Mouse (Mus musculus): ENCODE data around the gene AC170998.1. TPM values are rescaled to one million over a fixed set of nuclear protein-coding genes. Genes with fewer than 3 reads are reported as not detected.

Gene AC170998.1
- polyA plus RNA-seq, 1 experiment from 2014 or later: 4.1 TPM

DNA sequence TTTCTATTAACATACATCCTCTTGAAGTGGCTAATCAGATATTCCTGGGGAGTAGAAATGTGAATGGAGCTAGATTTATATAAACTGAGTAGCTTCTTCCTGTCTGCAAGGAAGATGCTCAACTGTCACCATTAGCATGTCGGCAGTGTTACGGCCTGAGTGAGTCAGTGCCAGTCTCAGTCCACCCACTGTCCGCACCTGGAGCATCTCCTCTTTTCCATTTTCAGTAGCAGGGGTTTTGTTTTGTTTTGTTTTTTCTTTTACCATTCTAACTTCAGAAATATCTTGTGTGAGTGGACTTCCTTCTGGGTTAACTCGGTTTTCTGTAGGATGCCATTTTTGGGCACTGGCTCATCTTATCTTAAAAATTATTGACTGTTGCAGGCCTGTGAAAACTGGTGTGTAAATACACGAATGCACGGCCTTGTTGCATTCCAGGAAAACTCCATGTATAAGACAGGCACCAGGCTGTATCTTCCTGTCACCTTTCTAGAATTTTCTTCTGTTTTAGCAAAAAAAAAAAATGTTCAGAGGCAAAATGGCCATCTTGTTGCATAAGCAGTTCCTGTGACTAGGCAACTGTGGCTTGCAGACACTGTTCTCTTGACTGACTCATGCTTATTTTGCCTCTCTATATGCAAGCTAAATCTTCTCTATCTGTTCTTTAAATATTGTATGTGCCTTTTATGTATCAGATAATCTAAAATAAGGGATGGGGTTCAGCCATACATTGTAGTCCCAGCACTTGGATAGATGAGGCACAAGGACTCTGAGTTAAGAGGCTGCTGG, 9.6 kb downstream of the AC170998.1 start:
- H3K4me1 ChIP-seq: peaks cover 4% of the 10 kb centered on the region; the same call in 1 of the 2 replicates
- no peak overlapping the region for H3K9ac ChIP-seq
- no peak overlapping the region for H3K4me3 ChIP-seq
- H3K4me2 ChIP-seq: no peak overlapping the region
- no peaks in the 10 kb centered on the region for H3K27me3 ChIP-seq
- no peak for ATAC-seq (ENCODE audit: insufficient number of reproducible peaks, insufficient read depth, low FRiP score, low TSS enrichment, low read depth)
- H3K9me3 ChIP-seq: no peaks in the 10 kb centered on the region
- peaks cover 70% of the 10 kb centered on the region for H3K36me3 ChIP-seq
- no peak overlapping the region for H3K27ac ChIP-seq
- WGBS: 93% methylated on average over 6 of the region's 6 CpGs

DNA sequence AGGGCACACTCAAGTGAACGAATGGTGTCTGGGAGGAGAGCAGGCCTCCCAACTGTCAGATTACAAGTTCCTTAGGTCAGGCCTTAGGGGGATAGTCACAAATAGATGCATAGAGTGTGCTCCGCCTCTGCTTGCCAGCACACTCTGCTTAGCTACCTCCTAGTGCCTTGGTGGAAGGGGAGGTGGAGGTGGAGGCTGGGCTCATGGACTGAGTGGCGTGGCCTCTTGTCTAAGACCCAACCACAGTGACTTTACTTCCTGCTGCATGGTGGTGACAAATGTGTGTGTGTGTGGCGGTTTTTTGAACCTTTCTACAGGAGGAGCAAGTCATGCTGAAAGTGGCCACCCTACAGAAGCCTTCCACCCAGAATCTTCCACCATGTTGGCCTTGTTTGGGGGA, 10.6 kb downstream of the AC170998.1 start:
- 78% methylated on average over 4 of the region's 4 CpGs for WGBS
- H3K27me3 ChIP-seq: no peaks in the 10 kb centered on the region
- H3K27ac ChIP-seq: no peak overlapping the region
- H3K36me3 ChIP-seq: peaks cover 69% of the 10 kb centered on the region
- H3K4me1 ChIP-seq: peaks cover 4% of the 10 kb centered on the region; the same call in 1 of the 2 replicates
- H3K9ac ChIP-seq: no peak overlapping the region
- H3K4me2 ChIP-seq: no peak overlapping the region
- H3K4me3 ChIP-seq: no peak overlapping the region
- H3K9me3 ChIP-seq: no peaks in the 10 kb centered on the region
- no peak for ATAC-seq (ENCODE audit: insufficient number of reproducible peaks, insufficient read depth, low FRiP score, low TSS enrichment, low read depth)

- Histone ChIP-seq H3K27me3 (no peaks in the 10 kb centered on the region), H3K27ac (no peak overlapping the region), H3K4me3 (no peak overlapping the region), H3K9ac (no peak overlapping the region), H3K9me3 (no peaks in the 10 kb centered on the region), H3K4me2 (no peak overlapping the region), H3K4me1 (peaks cover 4% of the 10 kb centered on the region; the same call in 1 of the 2 replicates), H3K36me3 (peaks cover 69% of the 10 kb centered on the region)
- 85% methylated on average over 4 of the region's 4 CpGs for WGBS
- ATAC-seq (ENCODE audit: insufficient number of reproducible peaks, insufficient read depth, low FRiP score, low TSS enrichment, low read depth): no peak
Measured at GRCm38 (mm10) chr17:28737973-28738372, 12.1 kb downstream of the AC170998.1 start.

- ATAC-seq (ENCODE audit: insufficient number of reproducible peaks, insufficient read depth, low FRiP score, low TSS enrichment, low read depth): no peak
- Histone ChIP-seq H3K4me1 (peaks cover 4% of the 10 kb centered on the region; the same call in 1 of the 2 replicates), H3K9me3 (no peaks in the 10 kb centered on the region), H3K27ac (no peak overlapping the region), H3K4me3 (no peak overlapping the region), H3K27me3 (no peaks in the 10 kb centered on the region), H3K4me2 (no peak overlapping the region), H3K9ac (no peak overlapping the region), H3K36me3 (peaks cover 72% of the 10 kb centered on the region)
- WGBS: 91% methylated on average over 6 of the region's 6 CpGs
Measured at GRCm38 (mm10) chr17:28739244-28739643, 13.4 kb downstream of the AC170998.1 start.

DNA sequence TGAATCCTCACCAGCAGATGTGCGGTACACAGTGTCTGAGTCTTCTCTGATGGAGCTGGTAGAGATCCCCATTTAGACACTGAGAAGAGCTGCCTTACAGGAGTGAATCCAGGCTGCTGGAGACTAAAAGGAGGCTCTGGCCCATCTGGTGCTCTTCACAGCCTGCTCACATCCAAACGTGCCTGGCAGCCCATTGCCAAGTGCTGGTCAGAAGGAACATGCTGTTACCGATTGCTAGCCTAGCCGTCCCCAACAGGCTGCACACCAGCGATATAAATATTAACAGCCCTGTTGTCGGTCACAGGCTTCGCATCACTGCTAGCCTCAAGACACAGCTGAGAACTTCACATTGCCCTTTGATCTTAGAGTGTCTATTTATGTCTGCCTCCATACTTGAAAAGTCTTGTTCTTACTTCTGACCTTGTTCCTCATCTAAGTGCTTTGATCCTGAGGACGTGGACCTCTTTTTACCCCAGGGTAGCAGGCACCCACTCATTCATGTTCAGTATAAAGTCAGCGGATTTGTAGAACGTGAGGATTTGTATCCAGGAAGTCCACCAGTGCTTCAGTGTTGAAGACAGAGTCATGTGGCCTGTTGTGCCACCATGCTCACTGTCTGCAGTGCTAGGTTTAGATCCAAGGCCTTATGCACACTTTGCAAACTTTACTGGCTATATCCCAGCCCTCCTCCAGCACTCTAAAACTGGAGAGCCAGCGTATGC, 17.4 kb downstream of the AC170998.1 start:
- no peak for ATAC-seq (ENCODE audit: insufficient number of reproducible peaks, insufficient read depth, low FRiP score, low TSS enrichment, low read depth)
- 93% methylated on average over 11 of the region's 11 CpGs for WGBS

DNA sequence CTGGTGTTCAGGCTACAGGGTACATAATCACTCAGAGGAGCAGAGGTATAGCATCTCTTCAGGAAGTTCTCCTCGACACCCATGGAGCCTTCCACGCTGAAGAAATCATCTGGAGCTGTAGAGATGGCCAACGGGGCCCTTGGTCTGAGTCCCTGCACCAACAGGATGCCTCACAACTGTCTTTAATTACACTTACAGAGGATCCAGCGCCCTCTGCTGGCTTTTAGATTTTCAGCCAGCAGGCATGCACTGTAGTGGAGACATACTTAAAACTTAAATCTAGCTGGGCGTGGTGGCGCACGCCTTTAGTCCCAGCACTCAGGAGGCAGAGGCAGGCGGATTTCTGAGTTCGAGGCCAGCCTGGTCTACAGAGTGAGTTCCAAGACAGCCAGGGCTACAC, 18.0 kb downstream of the AC170998.1 start:
- no peak overlapping the region for H3K9ac ChIP-seq
- ATAC-seq (ENCODE audit: insufficient number of reproducible peaks, insufficient read depth, low FRiP score, low TSS enrichment, low read depth): no peak
- no peaks in the 10 kb centered on the region for H3K4me1 ChIP-seq
- no peak overlapping the region for H3K4me3 ChIP-seq
- 88% methylated on average over 9 of the region's 9 CpGs for WGBS
- H3K9me3 ChIP-seq: no peaks in the 10 kb centered on the region
- H3K27ac ChIP-seq: no peak overlapping the region
- no peak overlapping the region for H3K4me2 ChIP-seq
- H3K36me3 ChIP-seq: peaks cover 95% of the 10 kb centered on the region
- H3K27me3 ChIP-seq: no peaks in the 10 kb centered on the region

More for the DNA sequence above, 17.4 kb downstream of the AC170998.1 start:
- peaks cover 93% of the 10 kb centered on the region for H3K36me3 ChIP-seq
- H3K9ac ChIP-seq: no peak overlapping the region
- H3K4me2 ChIP-seq: no peak overlapping the region
- no peaks in the 10 kb centered on the region for H3K9me3 ChIP-seq
- H3K4me1 ChIP-seq: no peaks in the 10 kb centered on the region
- no peak overlapping the region for H3K4me3 ChIP-seq
- H3K27ac ChIP-seq: no peak overlapping the region
- H3K27me3 ChIP-seq: no peaks in the 10 kb centered on the region

- Histone ChIP-seq H3K9me3 (no peaks in the 10 kb centered on the region), H3K4me2 (no peak overlapping the region), H3K4me3 (no peak overlapping the region), H3K27ac (no peak overlapping the region), H3K36me3 (peaks cover 78% of the 10 kb centered on the region), H3K9ac (no peak overlapping the region), H3K27me3 (no peaks in the 10 kb centered on the region), H3K4me1 (no peaks in the 10 kb centered on the region)
- WGBS: 88% methylated on average over 6 of the region's 6 CpGs
- no peak for ATAC-seq (ENCODE audit: insufficient number of reproducible peaks, insufficient read depth, low FRiP score, low TSS enrichment, low read depth)
Measured at GRCm38 (mm10) chr17:28745773-28746172, 19.9 kb downstream of the AC170998.1 start.

GRCm38 (mm10) chr17:28748001-28748400, 22.1 kb downstream of the AC170998.1 start:
- no peak overlapping the region for H3K4me2 ChIP-seq
- no peak overlapping the region for H3K27ac ChIP-seq
- peaks cover 57% of the 10 kb centered on the region for H3K36me3 ChIP-seq
- no peak overlapping the region for H3K9ac ChIP-seq
- no peaks in the 10 kb centered on the region for H3K4me1 ChIP-seq
- H3K4me3 ChIP-seq: no peak overlapping the region
- H3K9me3 ChIP-seq: no peaks in the 10 kb centered on the region
- WGBS: 93% methylated on average over 4 of the region's 4 CpGs
- no peaks in the 10 kb centered on the region for H3K27me3 ChIP-seq
- ATAC-seq (ENCODE audit: insufficient number of reproducible peaks, insufficient read depth, low FRiP score, low TSS enrichment, low read depth): no peak

- no peak overlapping the region for H3K4me2 ChIP-seq
- H3K9ac ChIP-seq: no peak overlapping the region
- no peaks in the 10 kb centered on the region for H3K9me3 ChIP-seq
- WGBS: 70% methylated on average over 6 of the region's 6 CpGs
- no peak overlapping the region for H3K4me3 ChIP-seq
- no peaks in the 10 kb centered on the region for H3K27me3 ChIP-seq
- no peak for ATAC-seq (ENCODE audit: insufficient number of reproducible peaks, insufficient read depth, low FRiP score, low TSS enrichment, low read depth)
- H3K36me3 ChIP-seq: peaks cover 32% of the 10 kb centered on the region
- no peaks in the 10 kb centered on the region for H3K4me1 ChIP-seq
- no peak overlapping the region for H3K27ac ChIP-seq
Measured at GRCm38 (mm10) chr17:28750580-28750979, 24.7 kb downstream of the AC170998.1 start.

DNA sequence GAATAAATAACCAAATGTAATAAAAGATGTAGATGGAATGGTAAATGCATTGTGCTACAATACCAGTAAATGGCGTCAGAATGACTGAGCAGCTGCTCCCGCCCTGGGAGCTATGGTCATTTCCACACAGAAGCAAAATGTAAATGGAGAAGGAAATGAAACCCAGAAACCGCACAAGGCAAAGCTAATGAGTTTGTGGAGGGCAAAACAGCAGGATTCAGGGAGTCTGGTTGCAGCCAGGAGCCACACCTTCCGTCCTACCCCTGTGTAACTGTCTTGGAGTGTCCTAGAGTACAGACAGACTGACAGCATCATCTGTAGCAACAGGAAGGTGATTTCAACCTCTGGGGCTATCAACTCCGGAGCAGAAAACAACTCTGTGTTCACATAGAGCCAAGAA, 30.6 kb downstream of the AC170998.1 start:
- Histone ChIP-seq H3K27ac (no peak overlapping the region), H3K27me3 (no peaks in the 10 kb centered on the region), H3K9me3 (no peaks in the 10 kb centered on the region), H3K4me3 (no peak overlapping the region), H3K36me3 (no peaks in the 10 kb centered on the region), H3K9ac (no peak overlapping the region), H3K4me1 (peaks cover 4% of the 10 kb centered on the region; the same call in 1 of the 2 replicates), H3K4me2 (no peak overlapping the region)
- 47% methylated on average over 5 of the region's 5 CpGs for WGBS
- no peak for ATAC-seq (ENCODE audit: insufficient number of reproducible peaks, insufficient read depth, low FRiP score, low TSS enrichment, low read depth)

DNA sequence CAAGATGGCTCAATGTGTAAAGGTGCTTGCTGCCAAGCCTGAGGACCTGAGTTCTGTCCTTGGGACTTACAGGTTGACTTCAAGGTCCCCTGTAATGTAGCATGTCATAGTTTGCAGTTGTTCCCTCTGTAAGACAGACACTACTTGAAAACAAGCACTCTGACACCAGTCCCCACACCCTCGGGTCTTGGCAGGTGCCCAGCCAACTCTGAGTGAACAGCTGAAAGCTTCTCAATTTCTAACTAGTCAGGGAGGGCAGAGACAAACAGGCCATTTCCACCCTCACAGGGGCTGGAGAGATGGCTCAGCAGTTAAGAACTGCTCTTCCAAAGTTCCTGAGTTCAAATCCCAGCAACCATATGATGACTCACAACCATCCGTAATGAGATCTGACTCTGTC, 31.6 kb downstream of the AC170998.1 start:
- Histone ChIP-seq H3K27me3 (no peaks in the 10 kb centered on the region), H3K4me1 (peaks cover 4% of the 10 kb centered on the region; the same call in 1 of the 2 replicates), H3K36me3 (no peaks in the 10 kb centered on the region), H3K4me3 (no peak overlapping the region), H3K4me2 (no peak overlapping the region), H3K27ac (no peak overlapping the region), H3K9me3 (no peaks in the 10 kb centered on the region), H3K9ac (no peak overlapping the region)
- ATAC-seq (ENCODE audit: insufficient number of reproducible peaks, insufficient read depth, low FRiP score, low TSS enrichment, low read depth): no peak
- WGBS: 73% methylated on average over 2 of the region's 2 CpGs
